Mouse (Mus musculus) G1E (cell line): ENCODE measurements around the gene Slc35f6. TPM values are rescaled to one million over a fixed set of nuclear protein-coding genes. Genes with fewer than 3 reads are reported as not detected.

ENCODE experiments used
- ATAC-seq: 2 replicates; pipeline ENCODE4 v1.8.0; 2016; ENCODE audit warnings: mild to moderate bottlenecking; ENCODE audit not compliant: insufficient number of reproducible peaks, poor library complexity, low FRiP score, severe bottlenecking; ENCODE audit errors: extremely low read depth
- DNase-seq: peaks from one replicate; pipeline ENCODE4 v3.0.0; 2012; ENCODE audit warnings: low spot score
- H3K27me3 ChIP-seq: 2 replicates; pipeline ENCODE4 v1.6.1; 2012; ENCODE audit warnings: mild to moderate bottlenecking, low read length, inconsistent platforms; ENCODE audit not compliant: insufficient read depth
- H3K36me3 ChIP-seq: replicated peaks from 2 replicates; pipeline ENCODE3; 2012; ENCODE audit warnings: mild to moderate bottlenecking, inconsistent platforms
- H3K4me1 ChIP-seq: 2 replicates; pipeline ENCODE4 v1.6.1; 2012; ENCODE audit warnings: low read depth, low read length, inconsistent platforms, mixed read lengths; ENCODE audit not compliant: insufficient read depth
- H3K4me3 ChIP-seq: 2 replicates; pipeline ENCODE4 v1.5.1; 2012; ENCODE audit warnings: low read depth, mild to moderate bottlenecking, inconsistent platforms, low read length, moderate library complexity, mixed read lengths
- H3K9me3 ChIP-seq: replicated peaks from 2 replicates; pipeline ENCODE4 v1.6.1; 2012; ENCODE audit warnings: inconsistent platforms
- CTCF ChIP-seq: IDR thresholded peaks from 2 replicates; pipeline ENCODE4 v1.5.1; 2012; ENCODE audit warnings: low read depth, low read length, inconsistent platforms, mixed read lengths
- GATA1 ChIP-seq: IDR thresholded peaks from 2 replicates; pipeline ENCODE4 v1.6.1; 2012; ENCODE audit warnings: borderline replicate concordance, low read length, inconsistent platforms, mixed read lengths
- GATA2 ChIP-seq: IDR thresholded peaks from 2 replicates; pipeline ENCODE4 v1.6.1; 2012; ENCODE audit warnings: low read depth, low read length, inconsistent platforms, borderline replicate concordance
- POLR2AphosphoS5 ChIP-seq: IDR thresholded peaks from 2 replicates; pipeline ENCODE4 v1.6.1; 2012; ENCODE audit warnings: low read depth, low read length, inconsistent platforms; ENCODE audit not compliant: insufficient replicate concordance
- TAL1 ChIP-seq: conservative IDR thresholded peaks from 2 replicates; pipeline ENCODE4 v1.6.1; 2012; ENCODE audit warnings: low read depth, low read length, inconsistent platforms, mixed read lengths
- polyA plus RNA-seq: library from polyadenylated mRNA; stranded (reverse); fragments of >175 nt; gene quantifications from 2 replicates; pipeline ENCODE4 v1.2.3, GENCODE M21; 2012
- total RNA-seq, 2 experiments: library from RNA; stranded (forward) in 1 of 2; stranded (reverse) in 1 of 2; fragments of 200-1000 nt in 1 of 2; fragments of >200 nt in 1 of 2; fragmentation: Nextera tagmentation in 1 of 2; gene quantifications; 2 replicates each; pipeline ENCODE4 v1.2.3; 2014 to 2017

Gene Slc35f6
- total and polyA plus RNA-seq, 3 experiments: 10.6 to 15.3 (median 11.9) TPM

DNA sequence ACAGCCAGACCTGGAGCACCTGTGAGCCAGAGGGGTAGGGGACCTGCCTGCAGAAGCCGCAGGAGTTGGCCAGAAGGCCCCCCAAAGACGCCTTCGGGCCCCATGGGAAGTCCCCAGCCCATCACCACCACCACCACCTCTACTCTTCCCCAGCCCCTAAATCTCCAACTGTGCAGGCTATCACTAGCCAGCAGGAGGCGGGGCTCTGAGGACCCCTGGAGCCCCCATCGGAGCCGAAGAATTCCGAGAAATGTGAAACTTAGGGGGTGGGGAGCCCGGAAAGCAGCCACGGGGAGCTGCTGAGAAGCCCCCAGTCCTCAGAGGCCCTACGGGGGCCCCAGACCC, 24.9 kb upstream of the Slc35f6 start:
- no peaks in the 10 kb centered on the region for H3K36me3 ChIP-seq
- peaks cover 20% of the 10 kb centered on the region for H3K27me3 ChIP-seq
- no peak for ATAC-seq
- no peak overlapping the region for H3K4me3 ChIP-seq
- TF ChIP-seq POLR2AphosphoS5 (no peak), CTCF (no peak), GATA2 (no peak), GATA1 (no peak), TAL1 (no peak)
- H3K4me1 ChIP-seq: no peaks in the 10 kb centered on the region; the same call in 1 of the 2 replicates
- DNase-seq: no peak
- no peaks in the 10 kb centered on the region; the same call in 1 of the 2 replicates for H3K9me3 ChIP-seq

GRCm38 (mm10) chr5:30623380-30623779, 24.4 kb upstream of the Slc35f6 start:
- no peaks in the 10 kb centered on the region; the same call in 1 of the 2 replicates for H3K9me3 ChIP-seq
- H3K27me3 ChIP-seq: peaks cover 22% of the 10 kb centered on the region
- no peaks in the 10 kb centered on the region for H3K36me3 ChIP-seq
- H3K4me3 ChIP-seq: no peak overlapping the region
- DNase-seq: no peak
- ATAC-seq: no peak
- H3K4me1 ChIP-seq: no peaks in the 10 kb centered on the region; the same call in 1 of the 2 replicates
- no peak for TF ChIP-seq GATA1
- no peak for TF ChIP-seq GATA2
- TF ChIP-seq CTCF: no peak
- TF ChIP-seq TAL1: no peak
- no peak for TF ChIP-seq POLR2AphosphoS5

GRCm38 (mm10) chr5:30624311-30624710, 23.4 kb upstream of the Slc35f6 start:
- peaks cover 26% of the 10 kb centered on the region for H3K27me3 ChIP-seq
- no peak overlapping the region for H3K4me3 ChIP-seq
- H3K9me3 ChIP-seq: no peaks in the 10 kb centered on the region; the same call in 1 of the 2 replicates
- ATAC-seq (no peak), DNase-seq (no peak)
- no peaks in the 10 kb centered on the region; the same call in 1 of the 2 replicates for H3K4me1 ChIP-seq
- TF ChIP-seq GATA2 (no peak), POLR2AphosphoS5 (no peak), CTCF (no peak), GATA1 (no peak), TAL1 (no peak)
- no peaks in the 10 kb centered on the region for H3K36me3 ChIP-seq

GRCm38 (mm10) chr5:30624908-30625307, 22.8 kb upstream of the Slc35f6 start:
- Histone ChIP-seq H3K4me3 (no peak overlapping the region), H3K27me3 (peaks cover 26% of the 10 kb centered on the region), H3K4me1 (no peaks in the 10 kb centered on the region; the same call in 1 of the 2 replicates), H3K9me3 (no peaks in the 10 kb centered on the region; the same call in 1 of the 2 replicates), H3K36me3 (no peaks in the 10 kb centered on the region)
- ATAC-seq: no peak
- no peak for DNase-seq
- TF ChIP-seq CTCF (no peak), TAL1 (no peak), GATA2 (no peak), POLR2AphosphoS5 (no peak), GATA1 (no peak)

GRCm38 (mm10) chr5:30625379-30625778, 22.4 kb upstream of the Slc35f6 start:
- Histone ChIP-seq H3K9me3 (no peaks in the 10 kb centered on the region; the same call in 1 of the 2 replicates), H3K36me3 (no peaks in the 10 kb centered on the region), H3K4me1 (no peaks in the 10 kb centered on the region; the same call in 1 of the 2 replicates), H3K27me3 (peaks cover 26% of the 10 kb centered on the region), H3K4me3 (no peak overlapping the region)
- no peak for ATAC-seq
- no peak for TF ChIP-seq POLR2AphosphoS5
- no peak for TF ChIP-seq GATA2
- no peak for TF ChIP-seq GATA1
- TF ChIP-seq TAL1: no peak
- no peak for TF ChIP-seq CTCF
- no peak for DNase-seq

DNA sequence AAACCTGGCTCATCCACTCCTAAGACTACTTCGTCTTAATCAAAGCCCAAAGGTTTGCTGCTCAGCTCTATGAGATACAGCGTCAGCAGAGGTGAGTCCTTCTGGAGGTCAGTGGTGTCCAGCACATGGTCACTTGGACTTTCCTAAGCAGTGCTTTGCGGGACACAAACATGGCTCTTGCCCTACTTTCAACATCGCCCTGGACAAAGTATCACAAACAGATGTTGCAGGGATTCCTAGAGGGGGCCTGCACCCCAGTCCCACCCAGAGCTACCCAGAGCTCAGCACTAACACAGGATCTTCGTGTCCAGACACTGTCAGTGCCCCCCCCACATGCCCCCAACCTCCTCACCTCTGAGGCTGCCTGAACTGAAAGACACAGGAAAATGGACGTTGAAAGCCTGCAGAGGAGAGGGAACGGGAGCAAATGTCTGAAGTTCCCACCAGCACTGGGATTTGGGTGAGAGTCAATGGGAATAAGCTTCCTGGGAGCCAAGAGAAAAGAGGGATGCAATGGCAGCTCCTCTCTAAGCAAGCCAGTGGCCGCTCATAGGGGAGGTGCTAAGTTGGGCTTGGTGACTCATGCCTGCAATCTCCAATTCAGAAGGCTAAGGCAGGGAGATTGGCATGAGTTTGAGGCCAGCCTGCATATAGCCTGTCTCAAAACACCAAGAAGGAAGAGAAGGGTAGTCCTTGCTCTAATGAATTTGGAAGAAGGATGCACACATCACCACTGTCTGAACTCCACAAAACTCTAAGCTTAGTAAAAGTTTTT, 21.2 kb upstream of the Slc35f6 start:
- H3K27me3 ChIP-seq: peaks cover 28% of the 10 kb centered on the region

More for the DNA sequence above, 21.2 kb upstream of the Slc35f6 start:
- no peak for TF ChIP-seq TAL1
- no peak for TF ChIP-seq POLR2AphosphoS5
- TF ChIP-seq GATA1: no peak
- TF ChIP-seq CTCF: no peak
- no peak for TF ChIP-seq GATA2
- ATAC-seq: no peak
- H3K36me3 ChIP-seq: no peaks in the 10 kb centered on the region
- H3K4me1 ChIP-seq: no peaks in the 10 kb centered on the region; the same call in 1 of the 2 replicates
- no peak for DNase-seq
- no peak overlapping the region for H3K4me3 ChIP-seq
- H3K9me3 ChIP-seq: no peaks in the 10 kb centered on the region; the same call in 1 of the 2 replicates
